Mouse (Mus musculus) embryonic facial prominence, embryonic 15.5 days (tissue): ENCODE measurements around the gene Prickle2. TPM values are rescaled to one million over a fixed set of nuclear protein-coding genes. Genes with fewer than 3 reads are reported as not detected.

Experiments used
- ATAC-seq: fragments of 200-750 bp; cut with Nextera tagmentation; 2 replicates; pipeline ENCODE4 v1.8.0; 2017; ENCODE audit warnings: low read depth, moderate TSS enrichment; ENCODE audit not compliant: insufficient number of reproducible peaks, low FRiP score, low TSS enrichment
- H3K27ac ChIP-seq: fragments of 300-500 bp; sonication (generic); replicated peaks from 2 replicates; pipeline ENCODE4 v1.5.1; 2015; ENCODE audit warnings: mild to moderate bottlenecking, inconsistent platforms
- H3K27me3 ChIP-seq: fragments of 300-500 bp; sonication (generic); 2 replicates; pipeline ENCODE4 v1.6.1; 2015; ENCODE audit warnings: inconsistent platforms
- H3K36me3 ChIP-seq: fragments of 300-500 bp; sonication (generic); 2 replicates; pipeline ENCODE4 v1.6.1; 2015; ENCODE audit warnings: mild to moderate bottlenecking, inconsistent platforms
- H3K4me1 ChIP-seq: fragments of 300-500 bp; sonication (generic); 2 replicates; pipeline ENCODE4 v1.6.1; 2015; ENCODE audit warnings: inconsistent platforms
- H3K4me2 ChIP-seq: fragments of 300-500 bp; sonication (generic); replicated peaks from 2 replicates; pipeline ENCODE4 v1.6.1; 2015; ENCODE audit warnings: mild to moderate bottlenecking, inconsistent platforms
- H3K4me3 ChIP-seq: fragments of 300-500 bp; sonication (generic); replicated peaks from 2 replicates; pipeline ENCODE4 v1.5.1; 2015; ENCODE audit warnings: mild to moderate bottlenecking, inconsistent platforms
- H3K9ac ChIP-seq: fragments of 300-500 bp; sonication (generic); 2 replicates; pipeline ENCODE4 v1.6.1; 2015; ENCODE audit warnings: inconsistent platforms
- H3K9me3 ChIP-seq: fragments of 300-500 bp; sonication (generic); replicated peaks from 2 replicates; pipeline ENCODE4 v1.6.1; 2016; ENCODE audit warnings: inconsistent platforms
- WGBS: fragments of 180-500 bp; shearing (Covaris S2); methylation state at CpG from one replicate; pipeline ENCODE4 v1.1.7; 2015; 5-methylcytosine and 5-hydroxymethylcytosine counted together
- polyA plus RNA-seq: library from polyadenylated mRNA; unstranded; fragments of >200 nt; fragmentation: Nextera tagmentation; extraction: Ambion mirVana; gene quantifications from 2 replicates; pipeline ENCODE4 v1.2.1, GENCODE M21; 2015

The Prickle2 gene
- polyA plus RNA-seq, 1 experiment from 2014 or later = 6.2 TPM

- WGBS = 78% methylated on average over 4 of the region's 4 CpGs
Measured at GRCm38 (mm10) chr6:92714748-92715147, 8.8 kb upstream of the Prickle2 start.

GRCm38 (mm10) chr6:92708137-92708536 lies 2.2 kb upstream of the Prickle2 start:
- H3K9me3 ChIP-seq = no peaks in the 10 kb centered on the region
- no peak overlapping the region for H3K4me2 ChIP-seq
- no peaks in the 10 kb centered on the region for H3K36me3 ChIP-seq
- WGBS = 63% methylated on average over 4 of the region's 4 CpGs
- no peak overlapping the region for H3K9ac ChIP-seq
- H3K27me3 ChIP-seq = no peaks in the 10 kb centered on the region
- no peak for ATAC-seq
- no peak overlapping the region for H3K4me3 ChIP-seq
- no peak overlapping the region for H3K27ac ChIP-seq
- H3K4me1 ChIP-seq = peaks cover 16% of the 10 kb centered on the region

More at GRCm38 (mm10) chr6:92714748-92715147, 8.8 kb upstream of the Prickle2 start:
- ATAC-seq = no peak
- Histone ChIP-seq H3K4me3 (no peak overlapping the region), H3K9me3 (no peaks in the 10 kb centered on the region), H3K27me3 (no peaks in the 10 kb centered on the region), H3K4me1 (0 out of 2 replicates have a peak, but pooled peaks cover 3% of the 10 kb centered on the region), H3K9ac (no peak overlapping the region), H3K36me3 (no peaks in the 10 kb centered on the region), H3K4me2 (no peak overlapping the region), H3K27ac (no peak overlapping the region)

GRCm38 (mm10) chr6:92705353-92706144 lies 406 bp downstream of the Prickle2 start:
- no peak for ATAC-seq
- WGBS = 2% methylated on average over 39 of the region's 39 CpGs
- Histone ChIP-seq H3K27ac (peak overlapping the region; percentile 78), H3K27me3 (no peaks in the 10 kb centered on the region), H3K4me2 (peak overlapping the region; percentile 89), H3K4me1 (peaks cover 16% of the 10 kb centered on the region), H3K4me3 (peak overlapping the region; percentile 65), H3K9me3 (no peaks in the 10 kb centered on the region), H3K36me3 (no peaks in the 10 kb centered on the region; the same call in 1 of the 2 replicates), H3K9ac (peak overlapping the region; percentile 46)

- H3K4me1 ChIP-seq = peaks cover 16% of the 10 kb centered on the region
- ATAC-seq = peak; percentile 53
- H3K9me3 ChIP-seq = no peaks in the 10 kb centered on the region
- H3K4me3 ChIP-seq = peak overlapping the region; percentile 65
- no peak overlapping the region for H3K9ac ChIP-seq
- 17% methylated on average over 9 of the region's 9 CpGs for WGBS
- peak overlapping the region; percentile 89 for H3K4me2 ChIP-seq
- peak overlapping the region; percentile 78 for H3K27ac ChIP-seq
- no peaks in the 10 kb centered on the region for H3K27me3 ChIP-seq
- no peaks in the 10 kb centered on the region; the same call in 1 of the 2 replicates for H3K36me3 ChIP-seq
Measured at GRCm38 (mm10) chr6:92704810-92705209, 1.1 kb downstream of the Prickle2 start.

GRCm38 (mm10) chr6:92699491-92700209 lies 6.3 kb downstream of the Prickle2 start:
- ATAC-seq = no peak
- Histone ChIP-seq H3K4me3 (no peak overlapping the region), H3K4me2 (no peak overlapping the region), H3K4me1 (peaks cover 8% of the 10 kb centered on the region), H3K27ac (no peak overlapping the region), H3K27me3 (no peaks in the 10 kb centered on the region), H3K36me3 (no peaks in the 10 kb centered on the region; the same call in 1 of the 2 replicates), H3K9me3 (no peaks in the 10 kb centered on the region), H3K9ac (no peak overlapping the region)
- WGBS = 28% methylated on average over 3 of the region's 3 CpGs

- H3K4me2 ChIP-seq = no peak overlapping the region
- H3K4me1 ChIP-seq = no peaks in the 10 kb centered on the region
- H3K36me3 ChIP-seq = no peaks in the 10 kb centered on the region; the same call in 1 of the 2 replicates
- H3K27ac ChIP-seq = no peak overlapping the region
- no peak overlapping the region for H3K9ac ChIP-seq
- 70% methylated on average over 5 of the region's 5 CpGs for WGBS
- no peak for ATAC-seq
- no peaks in the 10 kb centered on the region for H3K27me3 ChIP-seq
- H3K4me3 ChIP-seq = no peak overlapping the region
- H3K9me3 ChIP-seq = no peaks in the 10 kb centered on the region
Measured at GRCm38 (mm10) chr6:92697807-92698206, 8.1 kb downstream of the Prickle2 start.

GRCm38 (mm10) chr6:92687317-92687716 lies 18.6 kb downstream of the Prickle2 start:
- no peak; the same call in 1 of the 2 replicates for ATAC-seq
- 49% methylated on average over 5 of the region's 5 CpGs for WGBS
- no peak overlapping the region for H3K9ac ChIP-seq

GRCm38 (mm10) chr6:92674394-92674925 lies 31.5 kb downstream of the Prickle2 start:
- Histone ChIP-seq H3K4me2 (no peak overlapping the region), H3K36me3 (no peaks in the 10 kb centered on the region), H3K27me3 (no peaks in the 10 kb centered on the region), H3K9ac (no peak overlapping the region), H3K4me3 (no peak overlapping the region), H3K9me3 (no peaks in the 10 kb centered on the region), H3K27ac (no peak overlapping the region), H3K4me1 (no peaks in the 10 kb centered on the region; the same call in 1 of the 2 replicates)
- WGBS = 69% methylated on average over 8 of the region's 8 CpGs
- no peak for ATAC-seq

More at GRCm38 (mm10) chr6:92687317-92687716, 18.6 kb downstream of the Prickle2 start:
- 0 out of 2 replicates have a peak, but pooled peaks cover 3% of the 10 kb centered on the region for H3K4me1 ChIP-seq
- no peaks in the 10 kb centered on the region for H3K9me3 ChIP-seq
- H3K27ac ChIP-seq = no peak overlapping the region
- H3K36me3 ChIP-seq = no peaks in the 10 kb centered on the region
- no peaks in the 10 kb centered on the region for H3K27me3 ChIP-seq
- H3K4me2 ChIP-seq = no peak overlapping the region
- H3K4me3 ChIP-seq = no peak overlapping the region

- ATAC-seq = no peak
- WGBS = 67% methylated on average over 5 of the region's 5 CpGs
- no peaks in the 10 kb centered on the region for H3K27me3 ChIP-seq
- H3K4me1 ChIP-seq = peaks cover 4% of the 10 kb centered on the region; the same call in 1 of the 2 replicates
- no peaks in the 10 kb centered on the region for H3K36me3 ChIP-seq
- H3K4me3 ChIP-seq = no peak overlapping the region
- H3K4me2 ChIP-seq = no peak overlapping the region
- no peak overlapping the region for H3K27ac ChIP-seq
- no peaks in the 10 kb centered on the region for H3K9me3 ChIP-seq
- no peak overlapping the region for H3K9ac ChIP-seq
Measured at GRCm38 (mm10) chr6:92670518-92671147, 35.3 kb downstream of the Prickle2 start.

GRCm38 (mm10) chr6:92669623-92670022 lies 36.3 kb downstream of the Prickle2 start:
- no peak overlapping the region for H3K4me2 ChIP-seq
- H3K4me1 ChIP-seq = peaks cover 14% of the 10 kb centered on the region
- WGBS = 79% methylated on average over 3 of the region's 3 CpGs
- H3K27ac ChIP-seq = no peak overlapping the region
- H3K4me3 ChIP-seq = no peak overlapping the region
- no peak overlapping the region for H3K9ac ChIP-seq
- no peak for ATAC-seq
- no peaks in the 10 kb centered on the region for H3K9me3 ChIP-seq
- H3K27me3 ChIP-seq = no peaks in the 10 kb centered on the region
- no peaks in the 10 kb centered on the region for H3K36me3 ChIP-seq

- WGBS = 30% methylated on average over 3 of the region's 3 CpGs
- ATAC-seq = no peak
- Histone ChIP-seq H3K9ac (no peak overlapping the region), H3K4me3 (no peak overlapping the region), H3K9me3 (no peaks in the 10 kb centered on the region), H3K4me2 (no peak overlapping the region), H3K36me3 (no peaks in the 10 kb centered on the region), H3K27ac (no peak overlapping the region), H3K27me3 (no peaks in the 10 kb centered on the region), H3K4me1 (peaks cover 21% of the 10 kb centered on the region)
Measured at GRCm38 (mm10) chr6:92667544-92667943, 38.4 kb downstream of the Prickle2 start.
